Mouse (Mus musculus) limb, embryonic 12.5 days (tissue): ENCODE measurements around the gene Zbtb1. TPM values are rescaled to one million over a fixed set of nuclear protein-coding genes. Genes with fewer than 3 reads are reported as not detected.

Experiments
- ATAC-seq: fragments of 200-750 bp; cut with Nextera tagmentation; 2 replicates; pipeline ENCODE4 v1.8.0; 2017; ENCODE audit warnings: low read depth, moderate TSS enrichment; ENCODE audit not compliant: insufficient number of reproducible peaks, insufficient read depth, low FRiP score, low TSS enrichment
- H3K27ac ChIP-seq: fragments of 300-500 bp; sonication (generic); 2 replicates; pipeline ENCODE4 v1.5.1; 2016; ENCODE audit warnings: mild to moderate bottlenecking, moderate library complexity
- H3K27me3 ChIP-seq: fragments of 300-500 bp; sonication (generic); 2 replicates; pipeline ENCODE4 v1.6.1; 2016; ENCODE audit warnings: mild to moderate bottlenecking, moderate library complexity
- H3K36me3 ChIP-seq: fragments of 300-500 bp; sonication (generic); 2 replicates; pipeline ENCODE4 v1.6.1; 2016; ENCODE audit warnings: mild to moderate bottlenecking, moderate library complexity
- H3K4me1 ChIP-seq: fragments of 300-500 bp; sonication (generic); replicated peaks from 2 replicates; pipeline ENCODE4 v1.6.1; 2016
- H3K4me2 ChIP-seq: fragments of 300-500 bp; sonication (generic); 2 replicates; pipeline ENCODE4 v1.6.1; 2016; ENCODE audit warnings: mild to moderate bottlenecking, moderate library complexity
- H3K4me3 ChIP-seq: fragments of 300-500 bp; sonication (generic); replicated peaks from 2 replicates; pipeline ENCODE4 v1.5.1; 2016; ENCODE audit warnings: mild to moderate bottlenecking
- H3K9ac ChIP-seq: fragments of 300-500 bp; sonication (generic); replicated peaks from 2 replicates; pipeline ENCODE4 v1.6.1; 2016; ENCODE audit warnings: mild to moderate bottlenecking, moderate library complexity
- H3K9me3 ChIP-seq: fragments of 300-500 bp; sonication (generic); 2 replicates; pipeline ENCODE4 v1.6.1; 2016; ENCODE audit warnings: mild to moderate bottlenecking, moderate library complexity
- WGBS: fragments of 180-500 bp; shearing (Covaris S2); methylation state at CpG from one replicate; pipeline ENCODE4 v1.1.7; 2016; 5-methylcytosine and 5-hydroxymethylcytosine counted together
- polyA plus RNA-seq: library from polyadenylated mRNA; unstranded; fragments of >200 nt; fragmentation: Nextera tagmentation; extraction: Ambion mirVana; gene quantifications from 2 replicates; pipeline ENCODE4 v1.2.1, GENCODE M21; 2016

The Zbtb1 gene
- polyA plus RNA-seq, 1 experiment from 2014 or later, result 12.2 TPM

DNA sequence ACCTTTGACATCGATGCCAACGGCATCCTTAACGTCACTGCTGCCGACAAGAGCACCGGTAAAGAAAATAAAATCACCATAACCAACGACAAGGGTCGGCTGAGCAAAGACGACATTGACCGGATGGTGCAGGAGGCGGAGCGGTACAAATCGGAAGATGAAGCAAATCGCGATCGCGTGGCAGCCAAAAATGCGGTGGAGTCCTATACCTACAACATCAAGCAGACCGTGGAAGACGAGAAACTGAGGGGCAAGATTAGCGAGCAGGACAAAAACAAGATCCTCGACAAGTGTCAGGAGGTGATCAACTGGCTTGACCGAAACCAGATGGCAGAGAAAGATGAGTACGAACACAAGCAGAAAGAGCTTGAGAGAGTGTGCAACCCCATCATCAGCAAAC lies 35.9 kb downstream of the Zbtb1 start:
- H3K27me3 ChIP-seq, result peaks cover 40% of the 10 kb centered on the region
- H3K9me3 ChIP-seq, result no peaks in the 10 kb centered on the region
- H3K4me1 ChIP-seq, result peaks cover 29% of the 10 kb centered on the region
- no peaks in the 10 kb centered on the region for H3K36me3 ChIP-seq
- no peak overlapping the region for H3K9ac ChIP-seq
- H3K4me2 ChIP-seq, result peak overlapping the region; percentile 84
- no peak overlapping the region for H3K27ac ChIP-seq
- H3K4me3 ChIP-seq, result peak overlapping the region; percentile 65
- ATAC-seq, result no peak
- WGBS, result 3% methylated on average over 23 of the region's 23 CpGs

- H3K27ac ChIP-seq, result no peak overlapping the region
- H3K27me3 ChIP-seq, result peaks cover 38% of the 10 kb centered on the region
- H3K9me3 ChIP-seq, result no peaks in the 10 kb centered on the region
- H3K4me2 ChIP-seq, result no peak overlapping the region
- 35% methylated on average over 1 of the region's 1 CpGs for WGBS
- H3K4me1 ChIP-seq, result peaks cover 29% of the 10 kb centered on the region
- ATAC-seq, result no peak
- H3K9ac ChIP-seq, result no peak overlapping the region
- H3K4me3 ChIP-seq, result no peak overlapping the region
- no peaks in the 10 kb centered on the region for H3K36me3 ChIP-seq
These were observed 37.1 kb downstream of the Zbtb1 start for GRCm38 (mm10) chr12:76407184-76407583.

DNA sequence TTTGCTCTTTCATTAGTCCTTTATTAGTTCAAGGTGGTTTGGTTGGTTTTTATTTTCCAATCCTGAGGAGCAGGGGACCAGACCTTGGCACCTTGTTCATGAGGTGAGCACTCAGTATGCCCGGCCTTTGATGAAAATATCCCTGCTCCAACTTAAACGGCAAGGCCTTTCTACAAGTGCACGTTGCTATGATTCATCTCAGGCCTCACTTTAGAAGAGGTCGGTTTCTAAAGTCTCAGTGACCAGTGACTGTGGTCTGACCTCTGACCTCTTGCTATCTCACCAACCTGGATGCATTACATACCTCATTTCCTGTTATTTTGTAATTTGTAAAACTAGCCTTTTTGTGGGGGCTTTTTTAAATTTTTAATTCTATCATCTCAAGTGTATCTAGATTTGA lies 39.1 kb downstream of the Zbtb1 start:
- ATAC-seq, result no peak
- H3K9ac ChIP-seq, result no peak overlapping the region
- H3K27ac ChIP-seq, result no peak overlapping the region
- H3K4me3 ChIP-seq, result no peak overlapping the region
- no peaks in the 10 kb centered on the region for H3K9me3 ChIP-seq
- peaks cover 33% of the 10 kb centered on the region for H3K27me3 ChIP-seq
- H3K4me1 ChIP-seq, result peaks cover 24% of the 10 kb centered on the region
- H3K36me3 ChIP-seq, result no peaks in the 10 kb centered on the region
- no peak overlapping the region for H3K4me2 ChIP-seq
- 11% methylated on average over 4 of the region's 4 CpGs for WGBS

DNA sequence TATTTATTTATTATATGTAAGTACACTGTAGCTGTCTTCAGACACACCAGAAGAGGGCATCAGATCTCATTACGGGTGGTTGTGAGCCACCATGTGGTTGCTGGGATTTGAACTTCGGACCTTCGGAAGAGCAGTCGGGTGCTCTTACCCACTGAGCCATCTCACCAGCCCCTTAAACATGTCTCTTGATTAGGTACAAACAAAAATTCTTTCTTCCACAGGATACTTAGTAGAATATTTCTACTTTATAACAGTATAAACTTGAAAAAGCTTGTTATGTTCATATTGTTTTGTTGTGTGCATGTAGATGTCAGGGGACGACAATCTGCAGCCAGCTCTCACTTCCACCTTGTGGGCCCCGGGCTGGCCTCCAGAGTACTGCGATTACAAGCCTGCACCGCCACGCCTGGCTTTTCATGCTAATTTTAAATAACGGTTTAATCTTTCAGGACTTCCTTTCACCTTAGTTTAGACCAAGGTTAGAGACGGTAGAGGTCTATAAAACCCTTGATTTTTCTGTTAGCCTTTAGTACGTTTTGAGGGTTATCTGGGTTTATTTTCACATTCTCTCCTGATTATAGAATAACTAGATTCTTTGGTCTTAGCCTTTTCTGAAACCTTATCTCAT lies 45.4 kb downstream of the Zbtb1 start:
- 0 out of 2 replicates have a peak, but pooled peaks cover 6% of the 10 kb centered on the region for H3K9me3 ChIP-seq
- no peak for ATAC-seq
- H3K4me3 ChIP-seq, result no peak overlapping the region
- H3K9ac ChIP-seq, result no peak overlapping the region
- H3K27me3 ChIP-seq, result no peaks in the 10 kb centered on the region
- no peaks in the 10 kb centered on the region for H3K4me1 ChIP-seq
- 82% methylated on average over 12 of the region's 12 CpGs for WGBS
- H3K27ac ChIP-seq, result no peak overlapping the region
- H3K4me2 ChIP-seq, result no peak overlapping the region
- H3K36me3 ChIP-seq, result no peaks in the 10 kb centered on the region

DNA sequence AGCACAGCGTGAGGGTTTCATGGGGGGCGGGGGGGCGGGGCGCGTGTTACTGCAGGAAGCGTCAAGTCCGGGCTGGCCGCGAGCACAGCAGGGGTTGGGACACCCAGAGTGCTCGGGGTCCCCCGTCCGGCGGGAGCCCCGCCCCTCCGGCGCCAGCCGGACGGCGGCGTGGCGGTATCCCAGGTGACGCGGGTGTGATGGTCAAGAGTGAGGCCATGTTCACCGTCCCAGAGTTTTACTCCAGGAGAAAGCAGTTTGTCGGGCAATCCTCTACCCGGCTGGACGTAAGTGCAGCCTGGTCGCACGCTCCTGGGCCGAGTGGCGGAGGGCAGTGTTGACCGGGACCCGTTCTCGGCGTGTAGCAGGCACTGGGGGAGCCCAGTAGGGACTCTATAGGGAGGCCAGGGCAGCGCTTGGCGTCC lies 47.4 kb downstream of the Zbtb1 start, which contains the start of gene Ppp1r36:
Gene Ppp1r36, plus strand, starts transcription at position 106 of the 422 bp plus-strand sequence.
- peak within 1 kb of the TSS; percentile 50 for H3K9ac ChIP-seq
- no peaks in the 10 kb centered on the region for H3K4me1 ChIP-seq
- H3K27me3 ChIP-seq, result no peaks in the 10 kb centered on the region
- 0 out of 2 replicates have a peak, but pooled peaks cover 6% of the 10 kb centered on the region for H3K9me3 ChIP-seq
- H3K36me3 ChIP-seq, result no peaks in the 10 kb centered on the region
- peak; percentile 80; the same call in 1 of the 2 replicates for ATAC-seq
- 1% methylated on average over 37 of the region's 37 CpGs for WGBS
- peak within 1 kb of the TSS; percentile 59 for H3K27ac ChIP-seq
- peak within 1 kb of the TSS; percentile 84 for H3K4me2 ChIP-seq
- peak within 1 kb of the TSS; percentile 49 for H3K4me3 ChIP-seq

- WGBS, result 90% methylated on average over 5 of the region's 5 CpGs
- H3K9me3 ChIP-seq, result 0 out of 2 replicates have a peak, but pooled peaks cover 6% of the 10 kb centered on the region
- no peaks in the 10 kb centered on the region for H3K27me3 ChIP-seq
- no peak overlapping the region for H3K27ac ChIP-seq
- no peak overlapping the region for H3K4me2 ChIP-seq
- no peaks in the 10 kb centered on the region for H3K36me3 ChIP-seq
- ATAC-seq, result no peak
- no peaks in the 10 kb centered on the region for H3K4me1 ChIP-seq
- no peak overlapping the region for H3K4me3 ChIP-seq
- H3K9ac ChIP-seq, result no peak overlapping the region
These were observed 48.3 kb downstream of the Zbtb1 start for GRCm38 (mm10) chr12:76418346-76418745.

- H3K27ac ChIP-seq, result no peak overlapping the region
- H3K4me1 ChIP-seq, result no peaks in the 10 kb centered on the region
- H3K36me3 ChIP-seq, result no peaks in the 10 kb centered on the region
- WGBS, result 92% methylated on average over 3 of the region's 3 CpGs
- no peaks in the 10 kb centered on the region for H3K27me3 ChIP-seq
- H3K4me2 ChIP-seq, result no peak overlapping the region
- no peak for ATAC-seq
- no peaks in the 10 kb centered on the region for H3K9me3 ChIP-seq
- no peak overlapping the region for H3K9ac ChIP-seq
- no peak overlapping the region for H3K4me3 ChIP-seq
These were observed 55.2 kb downstream of the Zbtb1 start for GRCm38 (mm10) chr12:76425256-76425655.

GRCm38 (mm10) chr12:76427546-76427945 lies 57.5 kb downstream of the Zbtb1 start:
- H3K36me3 ChIP-seq, result no peaks in the 10 kb centered on the region
- H3K9ac ChIP-seq, result no peak overlapping the region
- H3K27ac ChIP-seq, result no peak overlapping the region
- H3K4me2 ChIP-seq, result no peak overlapping the region
- H3K4me1 ChIP-seq, result no peaks in the 10 kb centered on the region
- H3K27me3 ChIP-seq, result no peaks in the 10 kb centered on the region
- no peak for ATAC-seq
- 56% methylated on average over 5 of the region's 5 CpGs for WGBS
- H3K9me3 ChIP-seq, result no peaks in the 10 kb centered on the region
- no peak overlapping the region for H3K4me3 ChIP-seq

GRCm38 (mm10) chr12:76430879-76431406 lies 60.9 kb downstream of the Zbtb1 start:
- Histone ChIP-seq H3K4me1 (no peaks in the 10 kb centered on the region), H3K9ac (no peak overlapping the region), H3K4me2 (no peak overlapping the region), H3K27ac (no peak overlapping the region), H3K4me3 (no peak overlapping the region), H3K36me3 (no peaks in the 10 kb centered on the region), H3K9me3 (no peaks in the 10 kb centered on the region), H3K27me3 (peaks cover 18% of the 10 kb centered on the region)
- WGBS, result 44% methylated on average over 5 of the region's 5 CpGs
- ATAC-seq, result no peak

- Histone ChIP-seq H3K4me1 (no peaks in the 10 kb centered on the region), H3K36me3 (no peaks in the 10 kb centered on the region), H3K27ac (no peak overlapping the region), H3K9ac (no peak overlapping the region), H3K4me3 (no peak overlapping the region), H3K4me2 (no peak overlapping the region), H3K27me3 (peaks cover 21% of the 10 kb centered on the region), H3K9me3 (no peaks in the 10 kb centered on the region)
- ATAC-seq, result no peak
- WGBS, result 91% methylated on average over 6 of the region's 6 CpGs
These were observed 61.4 kb downstream of the Zbtb1 start for GRCm38 (mm10) chr12:76431431-76431830.

DNA sequence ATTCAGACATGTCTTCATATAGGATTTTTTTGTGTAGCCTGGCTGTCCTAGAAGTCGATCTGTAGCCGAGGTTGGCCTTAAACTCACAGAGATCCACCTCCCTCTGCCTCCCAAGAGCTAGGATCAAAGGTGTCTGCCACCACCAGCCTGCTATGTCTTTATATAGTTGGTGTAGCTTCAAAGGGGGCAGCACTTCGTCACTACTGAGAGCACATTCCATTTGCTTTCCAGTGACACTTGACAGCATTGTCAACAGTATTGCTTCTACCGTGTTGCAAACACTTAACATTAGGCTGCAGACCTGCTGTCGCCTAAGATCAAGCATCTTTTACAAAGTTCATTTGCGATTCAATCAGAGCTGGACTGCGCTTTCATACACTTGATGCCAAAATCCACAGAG lies 64.0 kb downstream of the Zbtb1 start:
- Histone ChIP-seq H3K4me2 (0 out of 2 replicates have a peak overlapping the region, but pooled peaks have one; percentile 65), H3K9me3 (no peaks in the 10 kb centered on the region), H3K27ac (no peak overlapping the region), H3K4me1 (no peaks in the 10 kb centered on the region), H3K9ac (no peak overlapping the region), H3K27me3 (peaks cover 21% of the 10 kb centered on the region), H3K4me3 (no peak overlapping the region), H3K36me3 (no peaks in the 10 kb centered on the region)
- ATAC-seq, result no peak
- 30% methylated on average over 7 of the region's 7 CpGs for whole genome bisulfite sequencing

DNA sequence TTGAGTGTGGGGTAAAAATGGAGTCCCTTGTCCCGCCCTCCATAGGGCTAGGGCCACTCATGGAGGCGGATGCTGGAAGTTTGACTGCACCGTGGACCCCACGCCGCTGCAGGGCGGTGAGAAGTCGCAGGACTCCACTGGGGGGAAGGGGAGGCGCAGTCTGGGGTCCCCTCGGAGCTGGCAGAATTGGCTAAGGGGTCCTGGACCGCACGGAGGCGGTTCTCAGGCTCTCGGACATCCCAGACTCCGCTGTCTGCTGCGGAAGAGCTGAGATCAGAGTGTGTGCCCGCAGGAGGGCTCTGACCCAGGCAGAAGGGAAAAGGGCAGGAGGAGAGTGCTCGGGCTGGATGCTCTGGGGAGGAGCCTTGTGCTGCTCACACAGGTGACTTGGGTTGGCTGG lies 65.0 kb downstream of the Zbtb1 start:
- Histone ChIP-seq H3K4me2 (peak overlapping the region; percentile 65), H3K9ac (peak overlapping the region; percentile 61), H3K27ac (no peak overlapping the region), H3K4me1 (no peaks in the 10 kb centered on the region), H3K36me3 (no peaks in the 10 kb centered on the region), H3K4me3 (peak overlapping the region; percentile 42), H3K9me3 (no peaks in the 10 kb centered on the region), H3K27me3 (peaks cover 21% of the 10 kb centered on the region)
- ATAC-seq, result peak; percentile 78
- WGBS, result 2% methylated on average over 17 of the region's 17 CpGs
